Mouse (Mus musculus) G1E (cell line): ENCODE data around the gene Scarf1. TPM values are rescaled to one million over a fixed set of nuclear protein-coding genes. Genes with fewer than 3 reads are reported as not detected.

Experiments used
- ATAC-seq: 2 replicates; pipeline ENCODE4 v1.8.0; 2016; ENCODE audit warnings: mild to moderate bottlenecking; ENCODE audit not compliant: insufficient number of reproducible peaks, poor library complexity, low FRiP score, severe bottlenecking; ENCODE audit errors: extremely low read depth
- DNase-seq: peaks from one replicate; pipeline ENCODE4 v3.0.0; 2012; ENCODE audit warnings: low spot score
- H3K27me3 ChIP-seq: 2 replicates; pipeline ENCODE4 v1.6.1; 2012; ENCODE audit warnings: mild to moderate bottlenecking, low read length, inconsistent platforms; ENCODE audit not compliant: insufficient read depth
- H3K36me3 ChIP-seq: replicated peaks from 2 replicates; pipeline ENCODE3; 2012; ENCODE audit warnings: mild to moderate bottlenecking, inconsistent platforms
- H3K4me1 ChIP-seq: 2 replicates; pipeline ENCODE4 v1.6.1; 2012; ENCODE audit warnings: low read depth, low read length, inconsistent platforms, mixed read lengths; ENCODE audit not compliant: insufficient read depth
- H3K4me3 ChIP-seq: 2 replicates; pipeline ENCODE4 v1.5.1; 2012; ENCODE audit warnings: low read depth, mild to moderate bottlenecking, inconsistent platforms, low read length, moderate library complexity, mixed read lengths
- H3K9me3 ChIP-seq: replicated peaks from 2 replicates; pipeline ENCODE4 v1.6.1; 2012; ENCODE audit warnings: inconsistent platforms
- CTCF ChIP-seq: IDR thresholded peaks from 2 replicates; pipeline ENCODE4 v1.5.1; 2012; ENCODE audit warnings: low read depth, low read length, inconsistent platforms, mixed read lengths
- GATA1 ChIP-seq: IDR thresholded peaks from 2 replicates; pipeline ENCODE4 v1.6.1; 2012; ENCODE audit warnings: borderline replicate concordance, low read length, inconsistent platforms, mixed read lengths
- GATA2 ChIP-seq: IDR thresholded peaks from 2 replicates; pipeline ENCODE4 v1.6.1; 2012; ENCODE audit warnings: low read depth, low read length, inconsistent platforms, borderline replicate concordance
- POLR2AphosphoS5 ChIP-seq: IDR thresholded peaks from 2 replicates; pipeline ENCODE4 v1.6.1; 2012; ENCODE audit warnings: low read depth, low read length, inconsistent platforms; ENCODE audit not compliant: insufficient replicate concordance
- TAL1 ChIP-seq: conservative IDR thresholded peaks from 2 replicates; pipeline ENCODE4 v1.6.1; 2012; ENCODE audit warnings: low read depth, low read length, inconsistent platforms, mixed read lengths
- polyA plus RNA-seq: library from polyadenylated mRNA; stranded (reverse); fragments of >175 nt; gene quantifications from 2 replicates; pipeline ENCODE4 v1.2.3, GENCODE M21; 2012
- total RNA-seq, 2 experiments: library from RNA; stranded (forward) in 1 of 2; stranded (reverse) in 1 of 2; fragments of 200-1000 nt in 1 of 2; fragments of >200 nt in 1 of 2; fragmentation: Nextera tagmentation in 1 of 2; gene quantifications; 2 replicates each; pipeline ENCODE4 v1.2.3; 2014 to 2017

Scarf1 gene
- total and polyA plus RNA-seq, 3 experiments: 0.03 to 0.11 TPM; not detected in 1

DNA sequence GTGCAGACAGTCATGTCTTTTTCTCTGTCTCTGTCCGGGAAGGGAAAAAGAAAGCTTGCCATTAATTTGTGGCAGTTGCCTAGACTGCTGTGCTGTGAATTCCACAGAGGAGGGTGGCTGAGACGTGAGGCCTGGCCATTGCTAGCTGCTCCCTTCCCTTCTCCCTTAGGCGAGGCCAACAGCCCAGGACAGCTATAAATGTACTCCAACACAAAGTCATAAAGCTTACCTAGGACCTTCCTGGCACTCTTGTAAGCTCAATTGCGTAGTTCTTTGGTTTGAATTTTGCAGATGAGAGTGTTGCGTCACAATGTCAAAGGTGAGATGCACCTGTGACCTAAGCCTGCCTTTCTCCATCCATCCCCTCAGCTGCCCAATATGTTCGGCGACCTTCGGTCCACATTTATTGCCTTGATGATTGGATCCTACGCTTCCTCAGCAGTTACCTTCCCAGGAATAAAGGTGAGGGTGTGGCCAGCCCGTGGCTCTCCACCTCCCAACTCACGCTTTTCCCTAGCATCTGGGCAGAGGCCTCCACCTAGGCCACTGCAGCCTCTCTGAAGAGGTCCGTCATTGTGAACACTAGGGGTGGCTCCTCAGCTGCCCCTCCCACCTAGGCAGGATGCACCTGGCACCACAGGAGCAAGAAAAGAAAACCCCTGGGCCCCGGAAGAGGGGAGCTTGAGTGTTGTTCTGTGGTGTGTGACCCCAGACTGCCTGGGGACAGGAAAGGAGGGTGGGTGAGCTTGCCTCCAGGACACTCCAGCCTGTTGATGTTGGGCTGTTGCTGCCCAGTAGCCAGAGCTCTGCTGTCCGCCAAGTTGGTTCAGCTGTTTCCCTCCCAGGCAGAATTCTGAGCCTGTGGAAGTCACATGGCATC, 47.4 kb downstream of the Scarf1 start:
- H3K36me3 ChIP-seq: peaks cover 63% of the 10 kb centered on the region

DNA sequence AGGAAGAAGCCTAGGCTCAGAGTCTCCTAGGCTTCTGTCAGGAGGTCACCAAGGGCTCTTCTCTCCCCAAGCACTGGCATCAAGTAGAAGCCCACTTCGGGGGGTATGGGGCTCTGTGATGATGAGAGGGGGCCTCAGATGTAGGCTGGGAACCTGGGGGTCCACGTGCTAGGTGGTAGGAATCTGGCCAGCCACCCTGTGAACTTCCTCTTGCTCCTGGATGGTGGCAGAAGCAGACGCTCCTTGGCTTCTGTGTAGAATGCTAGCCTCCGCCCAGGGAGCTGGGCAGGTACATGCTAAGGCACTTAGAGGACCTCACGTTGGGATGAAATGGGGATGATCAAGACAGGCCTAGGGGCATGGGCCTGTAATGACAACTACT, 48.1 kb downstream of the Scarf1 start:
- DNase-seq (no peak), ATAC-seq (no peak)
- no peak for TF ChIP-seq TAL1
- TF ChIP-seq CTCF: no peak
- TF ChIP-seq GATA2: no peak
- TF ChIP-seq GATA1: no peak
- TF ChIP-seq POLR2AphosphoS5: no peak
- peaks cover 8% of the 10 kb centered on the region for H3K4me1 ChIP-seq
- peaks cover 69% of the 10 kb centered on the region for H3K36me3 ChIP-seq
- H3K27me3 ChIP-seq: no peaks in the 10 kb centered on the region
- peaks cover 4% of the 10 kb centered on the region; the same call in 1 of the 2 replicates for H3K9me3 ChIP-seq
- H3K4me3 ChIP-seq: no peak overlapping the region

More for the DNA sequence above, 47.4 kb downstream of the Scarf1 start:
- DNase-seq (no peak), ATAC-seq (no peak)
- Histone ChIP-seq H3K4me3 (no peak overlapping the region), H3K27me3 (no peaks in the 10 kb centered on the region), H3K4me1 (peaks cover 1% of the 10 kb centered on the region), H3K9me3 (peaks cover 4% of the 10 kb centered on the region; the same call in 1 of the 2 replicates)
- no peak for TF ChIP-seq TAL1

DNA sequence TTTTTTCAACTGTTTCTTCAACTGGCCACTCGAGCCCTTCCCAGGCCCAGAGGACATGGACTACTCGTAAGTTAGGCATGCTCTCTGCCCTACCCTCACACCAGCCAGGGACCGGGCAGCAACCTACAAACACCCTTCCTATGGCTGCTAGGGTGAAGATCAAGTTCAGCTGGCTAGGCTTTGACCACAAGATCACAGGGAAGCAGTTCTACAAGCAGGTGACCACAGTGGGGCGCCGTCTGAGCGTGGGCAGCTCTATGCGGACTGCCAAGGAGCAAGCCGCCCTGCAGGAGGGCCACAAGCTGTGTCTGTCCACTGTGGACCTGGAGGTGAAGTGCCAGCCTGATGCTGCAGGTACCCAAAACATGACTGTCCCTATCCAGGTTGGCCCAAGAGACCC, 49.5 kb downstream of the Scarf1 start:
- peaks cover 73% of the 10 kb centered on the region for H3K36me3 ChIP-seq
- H3K4me3 ChIP-seq: no peak overlapping the region
- H3K9me3 ChIP-seq: peaks cover 2% of the 10 kb centered on the region; the same call in 1 of the 2 replicates
- peaks cover 21% of the 10 kb centered on the region for H3K4me1 ChIP-seq
- DNase-seq (no peak), ATAC-seq (no peak)
- TF ChIP-seq GATA1 (no peak), CTCF (no peak), TAL1 (no peak), GATA2 (no peak), POLR2AphosphoS5 (no peak)
- H3K27me3 ChIP-seq: no peaks in the 10 kb centered on the region

- Histone ChIP-seq H3K9me3 (no peaks in the 10 kb centered on the region), H3K36me3 (peaks cover 78% of the 10 kb centered on the region), H3K4me3 (no peak overlapping the region), H3K27me3 (no peaks in the 10 kb centered on the region), H3K4me1 (peaks cover 26% of the 10 kb centered on the region)
- TF ChIP-seq GATA1 (no peak), CTCF (no peak), GATA2 (no peak), TAL1 (no peak), POLR2AphosphoS5 (no peak)
- DNase-seq (no peak), ATAC-seq (no peak)
These were observed 50.7 kb downstream of the Scarf1 start for GRCm38 (mm10) chr11:75563851-75564548.

- H3K4me1 ChIP-seq: peaks cover 29% of the 10 kb centered on the region
- no peaks in the 10 kb centered on the region for H3K9me3 ChIP-seq
- H3K4me3 ChIP-seq: no peak overlapping the region
- H3K27me3 ChIP-seq: no peaks in the 10 kb centered on the region
- ATAC-seq (no peak), DNase-seq (no peak)
- TF ChIP-seq CTCF (no peak), POLR2AphosphoS5 (no peak), GATA2 (no peak), GATA1 (no peak), TAL1 (no peak)
- peaks cover 82% of the 10 kb centered on the region for H3K36me3 ChIP-seq
These were observed 52.5 kb downstream of the Scarf1 start for GRCm38 (mm10) chr11:75565849-75566248.

GRCm38 (mm10) chr11:75566276-75567196, 53.2 kb downstream of the Scarf1 start:
- no peaks in the 10 kb centered on the region for H3K9me3 ChIP-seq
- peaks cover 81% of the 10 kb centered on the region for H3K36me3 ChIP-seq
- no peak overlapping the region for H3K4me3 ChIP-seq
- TF ChIP-seq GATA2 (no peak), CTCF (no peak), POLR2AphosphoS5 (no peak), GATA1 (no peak)
- H3K27me3 ChIP-seq: peaks cover 2% of the 10 kb centered on the region; the same call in 1 of the 2 replicates
- DNase-seq (no peak), ATAC-seq (no peak)
- peaks cover 34% of the 10 kb centered on the region for H3K4me1 ChIP-seq
